Comparison of ENCODE assay signal across 10 mouse cellular contexts in the genomic region with DNA sequence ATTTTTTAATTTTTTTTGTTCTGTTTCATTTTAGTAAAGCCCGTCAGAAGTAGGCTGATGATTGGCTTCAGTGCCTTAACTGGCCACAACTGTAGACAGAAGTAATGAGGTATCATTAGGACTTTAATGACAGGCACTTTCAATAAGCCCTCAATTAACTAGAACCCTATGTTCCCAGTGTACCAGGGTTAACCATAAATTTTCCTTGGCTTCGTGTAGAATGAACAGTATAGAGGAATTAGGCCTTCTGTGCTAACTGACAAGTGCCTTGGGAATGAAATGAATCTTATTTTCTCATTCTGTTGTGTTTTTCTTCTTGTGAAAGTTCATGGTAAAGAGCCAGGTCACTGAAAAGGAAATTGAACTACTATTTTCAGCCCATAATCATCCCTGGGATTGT. TPM values are rescaled to one million over a fixed set of nuclear protein-coding genes. Genes with fewer than 3 reads are reported as not detected.
"Had no signal": no experiment of that assay in that cellular context is flagged by ENCODE, and none has a peak within 500 bp of the region (broad histone marks: within the 10 kb centered on the region; RNA-seq: fewer than 3 reads in every experiment).

No protein-coding gene starts in this region.

- H3K27ac ChIP-seq: liver, embryonic 14.5 days; midbrain, embryonic 12.5 days had no signal

- H3K4me2 ChIP-seq: midbrain, embryonic 12.5 days had no signal

- H3K9ac ChIP-seq: liver, embryonic 14.5 days; midbrain, embryonic 12.5 days had no signal

- H3K4me1 ChIP-seq: midbrain, embryonic 12.5 days had no signal

- H3K36me3 ChIP-seq: midbrain, embryonic 12.5 days had no signal

- ATAC-seq: midbrain, embryonic 16.5 days had no signal

- DNase-seq: kidney, adult 9 months; kidney, postnatal 10 days; layer of hippocampus, postnatal 36 days; lung, adult 18-20 months; right cerebral cortex, postnatal 14 days; thymus, postnatal 36 days had no signal

- H3K27me3 ChIP-seq: midbrain, embryonic 12.5 days had no signal

- H3K9me3 ChIP-seq: midbrain, embryonic 12.5 days had no signal

- H3K4me3 ChIP-seq: midbrain, embryonic 12.5 days had no signal

RNA-seq across cellular contexts. Expression of gene Spp1, which starts 18.9 kb away (rescaled TPM):
- total RNA-seq: megakaryocyte-erythroid progenitor cell, adult 5-6 weeks had no signal
